Mouse (Mus musculus) urinary bladder, postnatal 0 days (tissue): ENCODE measurements around the gene Gpr101. TPM values are rescaled to one million over a fixed set of nuclear protein-coding genes. Genes with fewer than 3 reads are reported as not detected.

Source experiments
- polyA plus RNA-seq: library from polyadenylated mRNA; unstranded; fragments of >200 nt; fragmentation: Nextera tagmentation; extraction: Ambion mirVana; gene quantifications from 2 replicates; pipeline ENCODE4 v1.2.1, GENCODE M21; 2015

The Gpr101 gene
- polyA plus RNA-seq, result not detected in 2 replicates

DNA sequence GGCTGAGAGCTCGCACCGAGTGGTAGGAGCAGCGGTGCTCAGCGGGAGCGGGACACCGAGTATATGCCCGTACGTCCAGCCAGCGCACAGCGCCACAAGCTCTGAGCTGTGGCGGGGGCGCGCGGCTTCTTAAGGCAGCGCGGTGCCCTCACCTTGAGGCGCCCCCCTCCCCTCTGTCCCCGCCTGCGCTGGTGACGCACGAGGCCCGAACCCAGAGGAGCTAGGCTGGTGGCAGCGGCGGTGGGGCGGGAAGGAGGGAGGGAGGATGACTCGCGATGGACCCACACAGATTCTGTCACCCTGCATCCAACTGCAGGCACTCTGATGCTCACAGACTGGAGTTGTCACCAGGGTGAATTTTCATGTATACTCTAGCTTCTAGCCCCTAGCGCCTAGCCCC, at the start of gene Gpr101:
Gpr101 (minus strand) TSS at position 124 of the 400 bp plus-strand sequence.

Other genes starting within 250 kb of the Gpr101 start
- 5.1 and 6.5 TPM in 2 replicates for gene Arhgef6, start 165.0 kb downstream of the Gpr101 start, polyA plus RNA-seq
- 27.0 and 32.0 TPM in 2 replicates for gene Rbmx, start 110.7 kb downstream of the Gpr101 start, polyA plus RNA-seq
- gene Gm364, start 94.6 kb downstream of the Gpr101 start, polyA plus RNA-seq, result not detected in 2 replicates